Mouse (Mus musculus) spleen, postnatal 10 days (tissue): Measurements from ENCODE around the gene Pdik1l.
A peak's percentile ranks its signal among the peaks of the same experiment; 100 is the strongest.

ENCODE experiments used
- DNase-seq, 2 experiments: peaks; one replicate each; pipeline ENCODE4 v3.0.0; 2021 to 2022; ENCODE audit warnings: low spot score in 2 of 2

Pdik1l gene

DNA sequence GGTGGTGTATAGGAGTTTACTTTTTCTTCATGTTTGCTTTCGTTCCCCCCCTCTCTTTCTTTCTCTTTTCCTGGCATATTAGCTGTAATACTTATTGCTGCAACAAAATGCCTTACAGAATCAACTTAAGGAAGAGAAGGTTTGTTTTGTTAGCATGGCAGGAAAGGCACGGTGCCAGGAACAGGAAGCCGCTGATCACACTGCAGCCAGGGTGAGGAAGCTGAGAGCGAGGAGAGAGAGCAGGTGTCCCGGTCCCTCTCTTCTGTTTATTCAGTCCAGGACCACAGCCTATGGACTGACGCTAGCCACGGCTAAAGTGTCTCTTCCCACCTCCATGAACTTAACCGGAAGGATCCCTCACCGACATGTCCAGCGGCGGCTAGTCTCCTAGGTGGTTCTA is 29.3 kb downstream of the Pdik1l start:
- no peak for DNase-seq

GRCm38 (mm10) chr4:134257198-134258009 is 30.3 kb downstream of the Pdik1l start:
- no peak for DNase-seq

- no peak for DNase-seq
These were observed 31.1 kb downstream of the Pdik1l start for GRCm38 (mm10) chr4:134256407-134257197.

DNA sequence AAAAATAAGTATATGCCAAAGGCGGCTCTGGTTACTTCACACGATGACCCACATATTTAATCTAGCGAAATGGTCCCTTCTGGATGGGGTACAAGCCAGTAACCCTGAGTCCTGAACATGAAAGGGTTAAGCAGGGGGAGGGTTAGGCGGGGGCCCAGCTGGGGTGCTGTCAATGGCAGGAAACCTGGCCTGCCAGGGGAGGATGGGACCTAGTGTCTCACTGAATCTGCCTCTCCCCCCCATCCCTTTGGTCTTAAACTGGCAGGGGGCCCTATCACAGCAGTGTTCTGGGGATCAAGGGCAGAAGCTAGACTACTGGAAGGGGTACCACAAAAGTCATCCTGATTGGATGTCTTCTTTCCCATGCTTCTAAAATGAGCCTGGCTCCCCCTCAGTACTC is 31.8 kb downstream of the Pdik1l start:
- no peak for DNase-seq

DNA sequence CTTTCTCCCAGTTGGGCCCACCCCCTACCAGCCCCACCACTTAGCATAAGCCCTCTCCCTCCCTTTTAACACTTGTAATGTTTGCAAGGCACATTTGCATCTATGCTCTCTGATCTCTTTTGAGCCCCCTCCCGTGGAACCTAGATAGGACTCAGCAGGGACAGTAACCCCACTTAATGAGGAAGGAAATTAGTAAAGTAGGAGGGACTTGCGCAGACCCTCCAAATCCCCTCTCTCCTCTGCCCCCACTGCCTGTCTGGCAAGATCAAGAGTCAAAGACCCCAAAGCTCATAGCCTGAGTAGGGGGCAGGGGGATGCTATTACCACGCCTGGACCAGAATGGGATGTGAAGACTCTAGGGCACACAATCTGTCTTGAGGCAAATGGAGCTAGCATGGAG is 32.9 kb downstream of the Pdik1l start:
- DNase-seq = no peak

DNA sequence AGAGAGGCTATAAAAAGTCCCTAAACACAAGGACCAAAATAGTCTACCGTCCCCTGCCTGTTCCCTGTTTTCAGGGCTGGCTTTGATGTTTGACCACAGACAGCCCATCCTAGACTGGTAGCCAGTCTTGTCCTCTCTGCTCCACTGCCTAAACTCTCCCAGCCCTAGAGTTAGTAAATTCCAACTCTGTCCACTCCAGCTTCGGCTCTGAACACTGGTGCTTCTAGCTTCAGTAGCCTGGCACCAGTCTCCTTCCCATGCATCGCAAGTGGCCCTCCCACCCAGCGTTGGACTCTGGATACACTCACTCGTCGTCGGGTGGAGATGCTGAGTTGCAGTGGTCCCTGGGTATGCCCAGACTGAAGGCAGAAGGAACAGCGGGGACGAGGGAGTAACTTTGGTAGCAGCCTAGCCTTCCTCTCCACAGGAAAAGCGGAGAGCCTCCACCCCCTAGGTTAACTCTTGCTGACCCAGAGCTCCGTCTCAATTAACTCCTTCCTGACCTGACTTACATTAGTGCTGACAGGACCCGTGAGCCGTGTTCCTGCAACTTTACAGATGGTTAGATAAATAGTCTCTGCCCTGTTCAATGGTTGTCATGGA is 33.9 kb downstream of the Pdik1l start, which contains the start of gene Grrp1:
Grrp1 (minus strand) TSS at position 385 of the 603 bp plus-strand sequence.
- DNase-seq = no peak

DNA sequence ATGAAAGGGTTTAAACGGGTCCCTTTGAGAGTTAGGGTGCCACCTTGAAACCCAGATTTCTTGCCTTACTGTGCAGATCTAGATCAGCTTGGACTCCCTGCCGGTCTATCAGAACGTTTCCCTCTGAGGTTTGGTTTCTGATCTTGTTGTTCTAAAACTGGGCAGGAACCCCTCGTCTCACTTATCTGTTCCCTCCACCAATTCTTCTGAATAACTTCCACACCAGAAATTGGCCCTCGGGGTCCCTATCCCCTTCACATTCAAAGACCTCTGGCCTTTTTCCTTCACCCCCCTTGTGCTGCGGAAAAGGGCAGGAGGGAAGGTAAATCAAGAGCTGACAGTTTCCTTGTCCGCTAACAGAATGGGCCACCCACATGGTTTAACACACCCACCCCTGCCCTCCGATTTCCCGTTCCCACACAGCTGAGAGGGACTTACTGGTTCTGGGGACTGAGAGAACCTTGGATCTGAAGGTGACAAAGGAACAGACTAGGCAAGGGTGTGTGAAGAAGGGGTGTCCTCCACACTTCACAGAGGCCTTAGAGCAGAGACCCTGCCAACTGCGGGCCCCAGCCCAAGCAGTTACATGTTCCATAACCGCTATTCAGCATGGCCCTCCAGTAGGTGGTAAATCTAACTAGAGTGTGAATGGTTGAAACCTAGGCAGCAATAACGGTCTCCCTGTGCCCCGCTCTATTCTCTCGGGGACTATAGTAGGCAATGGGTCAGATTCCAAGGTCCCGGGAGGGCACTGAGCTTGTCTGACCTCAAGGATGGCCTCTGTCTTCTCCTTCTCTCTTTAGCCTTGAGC is 34.6 kb downstream of the Pdik1l start:
- no peak for DNase-seq

DNA sequence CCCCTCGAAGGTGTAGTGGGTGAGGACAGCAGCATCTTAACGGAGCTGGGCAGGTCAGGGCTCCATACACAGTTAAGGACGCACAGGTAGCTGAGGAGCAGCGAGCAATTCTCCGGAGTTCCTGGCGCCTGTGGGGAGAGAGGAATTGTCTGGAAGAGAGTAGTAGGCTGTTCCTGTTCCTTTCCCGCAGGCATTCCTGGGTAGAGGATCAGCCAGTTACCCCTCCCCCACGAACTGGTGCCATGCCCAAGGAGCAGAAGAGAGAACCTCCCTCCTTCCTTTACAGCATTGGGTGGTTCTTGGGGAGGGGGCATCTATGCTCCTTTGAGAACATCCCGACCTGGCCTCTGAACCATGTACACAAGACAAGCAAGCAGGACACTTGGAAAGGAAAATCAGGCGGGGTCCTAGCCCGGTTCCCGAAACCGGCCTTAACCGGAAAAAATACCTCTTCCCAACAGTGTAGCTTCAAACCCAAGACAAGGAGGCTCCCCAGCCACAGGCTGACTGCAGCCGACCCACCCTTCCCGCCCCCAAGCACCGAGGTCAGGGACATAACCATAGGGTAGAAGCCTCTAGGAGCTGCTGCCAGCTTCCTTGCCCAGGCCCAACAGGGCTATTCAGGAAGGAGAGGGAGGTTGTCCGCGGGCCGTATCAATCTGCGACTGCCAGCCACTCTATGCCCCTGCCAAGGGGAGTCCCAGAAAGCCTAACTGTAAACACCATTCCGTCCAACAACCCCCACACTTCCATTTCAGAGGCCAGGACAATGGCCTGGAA is 35.4 kb downstream of the Pdik1l start:
- DNase-seq = no peak

GRCm38 (mm10) chr4:134251241-134252130 is 36.2 kb downstream of the Pdik1l start:
- peak in 1 of 2 experiments; percentile 42 for DNase-seq

- DNase-seq = no peak
These were observed 36.8 kb downstream of the Pdik1l start for GRCm38 (mm10) chr4:134250930-134251240.

DNA sequence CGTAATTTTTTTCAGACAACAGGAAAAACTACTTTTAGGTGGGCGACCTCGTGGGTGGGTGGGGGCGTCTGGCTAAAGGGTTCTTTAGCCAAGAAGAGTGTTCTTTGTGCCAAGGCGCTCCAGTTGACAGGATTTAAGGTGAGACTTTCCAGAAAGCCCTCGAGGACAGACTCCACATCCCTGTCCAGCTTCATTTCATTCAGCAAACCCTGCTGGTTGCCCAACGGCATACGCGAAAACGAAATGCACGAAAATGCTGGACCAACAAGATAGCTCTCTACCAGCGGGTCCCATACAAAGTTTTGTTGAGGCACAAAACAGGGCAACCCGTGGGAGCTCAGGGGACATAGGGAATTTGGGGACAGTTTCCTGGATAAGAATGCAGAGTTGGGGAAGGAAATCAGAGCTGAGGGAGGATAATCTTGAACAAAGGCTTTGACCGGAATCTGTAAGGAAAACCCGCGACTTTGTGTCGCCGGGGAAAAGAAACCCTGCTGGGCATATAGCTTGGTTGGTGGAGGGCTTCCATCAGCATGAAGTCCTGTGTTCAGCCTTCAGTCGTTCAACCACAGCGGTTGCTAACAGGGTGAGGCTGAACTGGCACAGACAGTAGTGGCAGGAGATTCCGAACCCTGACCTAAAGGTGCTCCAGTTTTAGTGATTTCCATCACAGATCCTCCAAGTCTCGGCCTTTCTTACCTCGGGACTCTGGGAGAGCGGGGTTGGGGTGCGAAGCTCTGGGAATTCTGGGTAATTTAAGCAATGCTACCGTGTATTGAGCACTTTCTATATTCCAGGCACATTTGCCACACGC is 37.4 kb downstream of the Pdik1l start:
- DNase-seq = no peak

GRCm38 (mm10) chr4:134249651-134250050 is 38.0 kb downstream of the Pdik1l start:
- peak; percentile 70 to 84 for DNase-seq

GRCm38 (mm10) chr4:134246719-134247258 is 40.9 kb downstream of the Pdik1l start, which contains the start of gene Gm30191:
Gene Gm30191 (plus strand): TSS chr4:134246935.
- no peak for DNase-seq

GRCm38 (mm10) chr4:134246256-134246655 is 41.4 kb downstream of the Pdik1l start:
- DNase-seq = no peak

DNA sequence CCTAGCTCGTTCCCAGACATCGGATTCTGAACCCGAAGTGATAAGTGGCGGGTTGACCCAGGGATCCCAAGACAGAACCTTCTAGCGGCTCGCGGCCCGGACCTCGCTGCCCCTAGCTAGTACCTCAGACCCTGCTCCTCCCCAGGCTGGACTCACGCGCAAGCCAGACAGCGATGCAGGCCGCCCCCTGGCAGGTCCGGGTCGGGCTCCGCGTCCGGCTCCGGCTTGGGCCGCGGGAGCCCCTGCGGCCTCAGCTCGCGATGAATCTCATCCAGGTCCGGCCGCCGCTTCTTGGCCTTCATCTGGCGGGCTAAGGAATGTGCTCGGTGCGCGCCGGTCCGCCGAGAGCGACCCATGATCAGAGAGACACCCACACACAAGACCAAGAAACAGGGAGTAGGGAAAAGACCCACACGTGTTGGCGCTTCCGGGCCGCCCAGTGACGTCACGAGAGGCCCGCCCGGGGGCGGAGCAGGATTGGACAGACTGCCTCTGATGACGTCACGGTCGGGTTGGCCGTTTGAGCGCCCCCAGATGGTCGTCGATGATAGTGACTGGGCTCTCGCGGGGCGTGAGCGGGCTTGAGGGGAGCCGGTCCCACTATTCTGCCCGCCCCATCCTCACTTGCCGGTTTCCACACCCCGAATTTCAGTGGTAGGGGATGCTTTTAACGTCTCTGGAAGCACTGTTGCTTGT is 42.4 kb downstream of the Pdik1l start, which contains the start of gene Zfp593:
Zfp593 (minus strand) TSS at position 445 of the 696 bp plus-strand sequence.
- peak; percentile 91 to 96 for DNase-seq

GRCm38 (mm10) chr4:134243516-134244250 is 44.0 kb downstream of the Pdik1l start, which contains the start of gene E130218I03Rik:
Gene E130218I03Rik (plus strand): TSS chr4:134243662.
- DNase-seq = no peak

DNA sequence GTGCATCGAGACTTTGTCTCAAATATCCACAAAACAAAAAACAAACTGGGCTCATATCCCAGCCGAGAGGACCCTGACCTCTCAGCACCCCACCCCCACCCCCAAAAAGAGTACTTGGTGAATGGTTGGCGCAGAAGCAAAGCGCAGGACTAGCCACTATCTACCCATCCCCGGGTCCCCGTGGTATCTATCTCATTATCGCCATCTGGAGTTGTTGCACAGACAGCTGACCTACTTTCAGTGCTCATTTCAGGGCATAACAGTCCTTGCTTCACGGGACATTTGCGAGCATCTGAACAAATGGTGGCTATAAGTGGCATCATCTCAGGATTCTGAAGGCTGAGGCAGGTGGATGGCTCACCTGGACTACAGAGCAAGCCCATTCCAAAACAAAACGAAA is 49.0 kb downstream of the Pdik1l start:
- no peak for DNase-seq
